ENCODE assay signal across 11 mouse cellular contexts in the genomic region with DNA sequence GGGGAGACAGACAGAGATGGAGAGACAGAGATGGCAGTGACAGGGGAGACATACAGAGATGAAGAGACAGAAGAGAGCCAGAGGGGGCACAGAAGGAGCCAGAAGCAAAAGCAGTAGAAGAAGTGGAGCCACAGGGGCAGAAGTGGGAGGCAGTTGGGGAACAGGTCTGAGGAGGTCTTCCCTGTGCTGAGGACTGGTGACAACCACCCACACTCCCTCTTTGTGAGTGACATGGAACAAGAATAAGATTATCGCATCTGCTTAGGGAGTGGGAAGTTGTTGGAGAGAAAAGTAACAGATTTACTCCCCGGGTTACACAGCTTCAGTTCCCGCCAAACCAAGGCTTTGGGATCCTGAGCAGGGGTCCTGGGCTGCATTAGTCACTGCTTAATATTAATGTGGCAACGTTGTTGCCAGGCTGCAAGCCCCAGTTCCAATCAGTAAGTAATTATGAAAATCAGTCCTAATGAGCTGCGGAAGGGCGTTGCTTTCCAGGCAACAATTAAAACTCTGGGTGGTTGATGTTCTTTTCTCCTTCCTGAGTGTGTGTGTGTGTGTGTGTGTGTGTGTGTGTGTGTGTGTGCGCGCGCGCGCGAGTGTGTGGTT. TPM values are rescaled to one million over a fixed set of nuclear protein-coding genes. Genes with fewer than 3 reads are reported as not detected.
DNase-seq lines count a peak whose midpoint lies in the region; ATAC-seq and TF ChIP-seq lines count a peak whose summit lies in the region.
"Had no signal": no experiment of that assay in that cellular context is flagged by ENCODE, and none has a peak within 500 bp of the region (broad histone marks: within the 10 kb centered on the region; RNA-seq: fewer than 3 reads in every experiment).

No protein-coding gene starts in this region.

- DNase-seq in right cerebral cortex, adult 18-20 months: peak; percentile 3
- no peak for DNase-seq in right cerebral cortex, postnatal 25 days
- peak; percentile 88 for DNase-seq in forebrain, embryonic 14.5 days (ENCODE audit: low spot score)
- peak; percentile 27 for DNase-seq in kidney, postnatal 14 days
- peak; percentile 95 for DNase-seq in retina, postnatal 1 day
- DNase-seq in left cerebral cortex, adult 9 months (ENCODE audit: low spot score in 2 of 2): no peak
- no peak for DNase-seq in cerebellum, adult 9-11 months
- no peak for DNase-seq in liver, postnatal 0 days
- DNase-seq: cerebellum, postnatal 14 days; gastrocnemius, postnatal 25 days; lung, embryonic 14.5 days had no signal

- peaks cover 11% of the 10 kb centered on the region; the same call in 1 of the 2 replicates for H3K4me1 ChIP-seq in forebrain, embryonic 14.5 days (ENCODE audit: control insufficient read depth, insufficient read depth, low read length)
- H3K4me1 ChIP-seq in liver, postnatal 0 days (ENCODE audit: insufficient read depth): no peaks in the 10 kb centered on the region

- peak; percentile 88 for ATAC-seq in forebrain, embryonic 14.5 days
- no peak for ATAC-seq in liver, postnatal 0 days

- 0 out of 2 replicates have a peak overlapping the region, but pooled peaks have one; percentile 14 for H3K27ac ChIP-seq in forebrain, embryonic 14.5 days (ENCODE audit: low read depth, low read length)
- no peak overlapping the region for H3K27ac ChIP-seq in liver, postnatal 0 days (ENCODE audit: low read depth)

- H3K9me3 ChIP-seq in forebrain, embryonic 14.5 days (replicated peaks; ENCODE audit: control insufficient read depth, low read length): no peaks in the 10 kb centered on the region
- no peaks in the 10 kb centered on the region for H3K9me3 ChIP-seq in liver, postnatal 0 days (ENCODE audit: low read length)

- no peaks in the 10 kb centered on the region for H3K27me3 ChIP-seq in forebrain, embryonic 14.5 days (replicated peaks; ENCODE audit: control insufficient read depth, insufficient read depth, low read length)
- H3K27me3 ChIP-seq in liver, postnatal 0 days (ENCODE audit: insufficient read depth, low read length): no peaks in the 10 kb centered on the region

- H3K4me3 ChIP-seq in forebrain, embryonic 14.5 days (ENCODE audit: low read depth, low read length): no peak overlapping the region
- H3K4me3 ChIP-seq in liver, postnatal 0 days (ENCODE audit: low read depth, low read length): no peak overlapping the region

- no peak overlapping the region for H3K9ac ChIP-seq in forebrain, embryonic 14.5 days (ENCODE audit: low read length)
- H3K9ac ChIP-seq in liver, postnatal 0 days (replicated peaks): no peak overlapping the region
- H3K9ac ChIP-seq: lung, embryonic 14.5 days had no signal

- TF ChIP-seq CTCF in liver, postnatal 0 days (IDR thresholded peaks at IDR 0.05; ENCODE audit: low read depth): no peak

- TF ChIP-seq EP300 in liver, postnatal 0 days (IDR thresholded peaks at IDR 0.05; ENCODE audit: low read depth): no peak

- peak overlapping the region; percentile 12; the same call in 1 of the 2 replicates for H3K4me2 ChIP-seq in forebrain, embryonic 14.5 days (ENCODE audit: low read length)
- H3K4me2 ChIP-seq in liver, postnatal 0 days (ENCODE audit: low read depth, low read length): no peak overlapping the region
- H3K4me2 ChIP-seq: lung, embryonic 14.5 days had no signal

- 5% methylated on average over 12 of the region's 12 CpGs for WGBS in forebrain, embryonic 14.5 days
- WGBS in liver, postnatal 0 days (ENCODE audit: insufficient replicate concordance): 75% methylated on average over 12 of the region's 12 CpGs

- H3K36me3 ChIP-seq in forebrain, embryonic 14.5 days (ENCODE audit: control insufficient read depth, insufficient read depth, low read length): no peaks in the 10 kb centered on the region
- no peaks in the 10 kb centered on the region for H3K36me3 ChIP-seq in liver, postnatal 0 days (replicated peaks; ENCODE audit: insufficient read depth, low read length)

RNA-seq across cellular contexts. Expression of a gene that starts 50.1 kb away (rescaled TPM):
- 8.7 and 10.7 TPM in 2 replicates for polyA plus RNA-seq in forebrain, embryonic 14.5 days (2014; fragmentation: Nextera tagmentation; extraction: Ambion mirVana)
- not detected in 2 replicates for polyA plus RNA-seq in liver, postnatal 0 days (2015; fragmentation: Nextera tagmentation; extraction: Ambion mirVana)

Comparison
In these comparisons a context has a peak if more than half of its experiments do, and no peak if none do; other contexts are left out.
1. DNase-seq: peak in right cerebral cortex, adult 18-20 months (single experiment), forebrain, embryonic 14.5 days (single experiment), kidney, postnatal 14 days (single experiment) and retina, postnatal 1 day (single experiment); none in right cerebral cortex, postnatal 25 days (single experiment), left cerebral cortex, adult 9 months (0 of 2), cerebellum, adult 9-11 months (single experiment) and liver, postnatal 0 days (single experiment).